Mouse (Mus musculus) forebrain, embryonic 15.5 days (tissue): ENCODE results near the gene Prrt2. TPM values are rescaled to one million over a fixed set of nuclear protein-coding genes. Genes with fewer than 3 reads are reported as not detected.

Experiments used
- ATAC-seq: fragments of 200-750 bp; cut with Nextera tagmentation; replicated peaks from 2 replicates; pipeline ENCODE4 v1.8.0; 2017; ENCODE audit warnings: mild to moderate bottlenecking, moderate TSS enrichment, moderate library complexity
- H3K27ac ChIP-seq: fragments of 300-500 bp; sonication (generic); replicated peaks from 2 replicates; pipeline ENCODE4 v1.5.1; 2015; ENCODE audit warnings: mild to moderate bottlenecking, inconsistent platforms
- H3K27me3 ChIP-seq: fragments of 300-500 bp; sonication (generic); 2 replicates; pipeline ENCODE4 v1.6.1; 2015; ENCODE audit warnings: inconsistent platforms
- H3K36me3 ChIP-seq: fragments of 300-500 bp; sonication (generic); 2 replicates; pipeline ENCODE4 v1.6.1; 2015; ENCODE audit warnings: mild to moderate bottlenecking, inconsistent platforms
- H3K4me1 ChIP-seq: fragments of 300-500 bp; sonication (generic); 2 replicates; pipeline ENCODE4 v1.6.1; 2015; ENCODE audit warnings: inconsistent platforms
- H3K4me2 ChIP-seq: fragments of 300-500 bp; sonication (generic); replicated peaks from 2 replicates; pipeline ENCODE4 v1.6.1; 2015; ENCODE audit warnings: mild to moderate bottlenecking, inconsistent platforms
- H3K4me3 ChIP-seq: fragments of 300-500 bp; sonication (generic); 2 replicates; pipeline ENCODE4 v1.5.1; 2015; ENCODE audit warnings: mild to moderate bottlenecking, inconsistent platforms
- H3K9ac ChIP-seq: fragments of 300-500 bp; sonication (generic); replicated peaks from 2 replicates; pipeline ENCODE4 v1.6.1; 2015; ENCODE audit warnings: mild to moderate bottlenecking, inconsistent platforms
- H3K9me3 ChIP-seq: fragments of 300-500 bp; sonication (generic); 2 replicates; pipeline ENCODE4 v1.6.1; 2016; ENCODE audit warnings: inconsistent platforms
- WGBS: fragments of 180-500 bp; shearing (Covaris S2); methylation state at CpG from one replicate; pipeline ENCODE4 v1.1.7; 2015; ENCODE audit warnings: mixed read lengths; 5-methylcytosine and 5-hydroxymethylcytosine counted together
- polyA plus RNA-seq: library from polyadenylated mRNA; unstranded; fragments of >200 nt; fragmentation: Nextera tagmentation; extraction: Ambion mirVana; gene quantifications from 2 replicates; pipeline ENCODE4 v1.2.1, GENCODE M21; 2015

The Prrt2 gene
- polyA plus RNA-seq, 1 experiment from 2014 or later: 18.0 TPM

GRCm38 (mm10) chr7:127011051-127011450 lies 10.0 kb downstream of the Prrt2 start:
- H3K9me3 ChIP-seq: no peaks in the 10 kb centered on the region
- peaks cover 35% of the 10 kb centered on the region for H3K4me1 ChIP-seq
- ATAC-seq: no peak
- H3K4me2 ChIP-seq: no peak overlapping the region
- no peak overlapping the region for H3K27ac ChIP-seq
- no peaks in the 10 kb centered on the region for H3K27me3 ChIP-seq
- no peak overlapping the region for H3K4me3 ChIP-seq
- WGBS: 96% methylated on average over 2 of the region's 2 CpGs
- peaks cover 17% of the 10 kb centered on the region for H3K36me3 ChIP-seq
- no peak overlapping the region for H3K9ac ChIP-seq

GRCm38 (mm10) chr7:127009307-127010085 lies 11.5 kb downstream of the Prrt2 start:
- ATAC-seq: no peak
- 81% methylated on average over 17 of the region's 17 CpGs for WGBS
- H3K27ac ChIP-seq: peak overlapping the region; percentile 92
- H3K4me3 ChIP-seq: no peak overlapping the region
- no peaks in the 10 kb centered on the region for H3K27me3 ChIP-seq
- H3K36me3 ChIP-seq: peaks cover 7% of the 10 kb centered on the region
- no peak overlapping the region for H3K4me2 ChIP-seq
- peaks cover 21% of the 10 kb centered on the region for H3K4me1 ChIP-seq
- H3K9me3 ChIP-seq: no peaks in the 10 kb centered on the region
- H3K9ac ChIP-seq: no peak overlapping the region

GRCm38 (mm10) chr7:127008239-127009019 lies 12.6 kb downstream of the Prrt2 start:
- peak; percentile 91 for ATAC-seq
- no peak overlapping the region for H3K4me3 ChIP-seq
- WGBS: 57% methylated on average over 9 of the region's 9 CpGs

GRCm38 (mm10) chr7:127007313-127008024 lies 13.5 kb downstream of the Prrt2 start:
- 79% methylated on average over 6 of the region's 6 CpGs for WGBS

More at GRCm38 (mm10) chr7:127008239-127009019, 12.6 kb downstream of the Prrt2 start:
- Histone ChIP-seq H3K36me3 (peaks cover 3% of the 10 kb centered on the region; the same call in 1 of the 2 replicates), H3K4me2 (no peak overlapping the region), H3K9ac (no peak overlapping the region), H3K4me1 (peaks cover 15% of the 10 kb centered on the region), H3K9me3 (no peaks in the 10 kb centered on the region), H3K27me3 (no peaks in the 10 kb centered on the region), H3K27ac (peak overlapping the region; percentile 92)

GRCm38 (mm10) chr7:127004122-127004875 lies 16.7 kb downstream of the Prrt2 start:
- Histone ChIP-seq H3K4me3 (no peak overlapping the region), H3K9ac (no peak overlapping the region), H3K4me1 (peaks cover 13% of the 10 kb centered on the region), H3K9me3 (no peaks in the 10 kb centered on the region), H3K27me3 (no peaks in the 10 kb centered on the region), H3K36me3 (no peaks in the 10 kb centered on the region), H3K27ac (no peak overlapping the region), H3K4me2 (no peak overlapping the region)
- 87% methylated on average over 4 of the region's 4 CpGs for WGBS
- ATAC-seq: no peak

More at GRCm38 (mm10) chr7:127007313-127008024, 13.5 kb downstream of the Prrt2 start:
- H3K9ac ChIP-seq: no peak overlapping the region
- H3K36me3 ChIP-seq: no peaks in the 10 kb centered on the region
- H3K27me3 ChIP-seq: no peaks in the 10 kb centered on the region
- H3K4me3 ChIP-seq: no peak overlapping the region
- ATAC-seq: no peak
- H3K4me1 ChIP-seq: peaks cover 15% of the 10 kb centered on the region
- H3K4me2 ChIP-seq: no peak overlapping the region
- peak overlapping the region; percentile 92 for H3K27ac ChIP-seq
- no peaks in the 10 kb centered on the region for H3K9me3 ChIP-seq

- Histone ChIP-seq H3K4me3 (no peak overlapping the region), H3K27me3 (no peaks in the 10 kb centered on the region), H3K4me1 (peaks cover 7% of the 10 kb centered on the region), H3K9me3 (no peaks in the 10 kb centered on the region), H3K27ac (no peak overlapping the region), H3K9ac (no peak overlapping the region), H3K4me2 (no peak overlapping the region), H3K36me3 (no peaks in the 10 kb centered on the region)
- WGBS: 93% methylated on average over 5 of the region's 5 CpGs
- ATAC-seq: no peak
Measured at GRCm38 (mm10) chr7:127003620-127004019, 17.4 kb downstream of the Prrt2 start.

- Histone ChIP-seq H3K9ac (no peak overlapping the region), H3K27me3 (no peaks in the 10 kb centered on the region)
- no peak for ATAC-seq
Measured at GRCm38 (mm10) chr7:126999568-126999967, 21.4 kb downstream of the Prrt2 start.

GRCm38 (mm10) chr7:126996449-126996848 lies 24.6 kb downstream of the Prrt2 start:
- no peak for ATAC-seq
- no peaks in the 10 kb centered on the region for H3K9me3 ChIP-seq
- no peaks in the 10 kb centered on the region for H3K27me3 ChIP-seq
- H3K4me3 ChIP-seq: no peak overlapping the region
- H3K9ac ChIP-seq: no peak overlapping the region
- no peak overlapping the region for H3K27ac ChIP-seq
- no peak overlapping the region for H3K4me2 ChIP-seq
- no peaks in the 10 kb centered on the region for H3K36me3 ChIP-seq
- WGBS: 82% methylated on average over 4 of the region's 4 CpGs
- no peaks in the 10 kb centered on the region for H3K4me1 ChIP-seq

More at GRCm38 (mm10) chr7:126999568-126999967, 21.4 kb downstream of the Prrt2 start:
- Histone ChIP-seq H3K36me3 (no peaks in the 10 kb centered on the region), H3K27ac (no peak overlapping the region), H3K9me3 (no peaks in the 10 kb centered on the region), H3K4me2 (no peak overlapping the region), H3K4me3 (no peak overlapping the region), H3K4me1 (no peaks in the 10 kb centered on the region)
- 91% methylated on average over 10 of the region's 10 CpGs for WGBS

- H3K9ac ChIP-seq: no peak overlapping the region
- no peaks in the 10 kb centered on the region for H3K4me1 ChIP-seq
- no peak overlapping the region for H3K4me3 ChIP-seq
- H3K36me3 ChIP-seq: no peaks in the 10 kb centered on the region
- no peaks in the 10 kb centered on the region for H3K9me3 ChIP-seq
- ATAC-seq: no peak
- 70% methylated on average over 8 of the region's 8 CpGs for WGBS
- H3K4me2 ChIP-seq: no peak overlapping the region
- no peak overlapping the region for H3K27ac ChIP-seq
- no peaks in the 10 kb centered on the region for H3K27me3 ChIP-seq
Measured at GRCm38 (mm10) chr7:126988816-126989215, 32.2 kb downstream of the Prrt2 start.

- Histone ChIP-seq H3K36me3 (peaks cover 3% of the 10 kb centered on the region; the same call in 1 of the 2 replicates), H3K9ac (no peak overlapping the region), H3K4me2 (no peak overlapping the region), H3K27me3 (no peaks in the 10 kb centered on the region), H3K4me1 (no peaks in the 10 kb centered on the region), H3K27ac (no peak overlapping the region), H3K9me3 (no peaks in the 10 kb centered on the region), H3K4me3 (no peak overlapping the region)
- WGBS: 48% methylated on average over 9 of the region's 9 CpGs
- ATAC-seq: no peak
Measured at GRCm38 (mm10) chr7:126986319-126986718, 34.7 kb downstream of the Prrt2 start.

- Histone ChIP-seq H3K27ac (no peak overlapping the region), H3K4me3 (no peak overlapping the region), H3K9ac (no peak overlapping the region), H3K36me3 (peaks cover 13% of the 10 kb centered on the region), H3K4me2 (no peak overlapping the region), H3K9me3 (no peaks in the 10 kb centered on the region), H3K4me1 (no peaks in the 10 kb centered on the region), H3K27me3 (no peaks in the 10 kb centered on the region)
- 68% methylated on average over 10 of the region's 10 CpGs for WGBS
- ATAC-seq: no peak
Measured at GRCm38 (mm10) chr7:126984667-126985444, 36.2 kb downstream of the Prrt2 start.
